Mouse (Mus musculus): ENCODE data around the gene C1s1. TPM values are rescaled to one million over a fixed set of nuclear protein-coding genes. Genes with fewer than 3 reads are reported as not detected.
A peak's percentile ranks its signal among the peaks of the same experiment; 100 is the strongest.
"Not testable (repeated sequence)": the region's sequence is repeated elsewhere in the genome, so short reads cannot be mapped to it uniquely, and the experiment has no call there.

The C1s1 gene
- total RNA-seq, 4 experiments from 2014 or later, result 8.4 to 20.8 (median 14.2) TPM

DNA sequence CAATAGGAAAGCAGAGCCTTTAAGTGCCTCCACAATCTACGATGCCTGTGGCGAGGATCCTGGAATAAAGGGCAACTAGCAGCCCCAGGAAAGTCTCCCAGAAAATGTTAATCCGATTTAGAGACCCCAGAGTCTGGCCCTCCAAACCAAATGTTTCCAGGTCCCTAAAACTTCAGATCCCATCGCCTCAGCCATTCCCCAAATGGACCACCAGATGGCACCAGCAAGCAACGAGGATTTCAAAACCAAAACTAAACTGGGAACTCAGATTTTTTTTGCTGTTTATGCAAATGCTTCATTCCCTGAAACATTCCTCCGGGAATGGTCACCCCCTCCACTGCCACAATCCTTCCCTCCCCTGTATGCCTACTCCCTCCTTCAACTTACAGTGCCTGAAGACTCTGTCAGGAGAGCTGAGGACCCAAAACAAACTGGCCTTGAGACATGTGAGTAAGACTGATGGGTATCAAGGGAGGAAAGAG, 29.8 kb downstream of the C1s1 start, which contains the start of gene C1ra:
C1ra (plus strand) TSS at position 51 of the 482 bp plus-strand sequence.
- DNase-seq (ENCODE audit: low spot score in 2 of 2), result peak; percentile 36 to 40

DNA sequence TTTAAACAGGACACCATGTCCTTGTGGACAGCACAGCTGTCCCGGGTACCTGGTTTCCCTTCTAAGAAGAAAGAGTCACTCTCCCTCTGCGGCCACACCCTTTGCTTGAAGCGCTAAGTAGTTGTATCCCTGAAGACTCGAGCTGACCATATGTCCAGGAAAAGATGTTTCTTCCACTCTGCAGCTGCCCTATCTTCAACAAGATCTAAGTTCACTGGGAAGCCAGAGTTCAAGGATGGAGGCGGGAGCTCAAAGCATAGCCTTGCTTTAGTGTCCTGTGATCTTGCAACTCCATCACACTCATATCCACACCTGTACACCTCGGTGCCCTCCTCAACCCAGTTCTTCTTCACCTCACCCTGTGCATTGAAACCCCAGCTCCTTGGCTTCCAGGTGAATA, 30.2 kb downstream of the C1s1 start:
- DNase-seq (ENCODE audit: low spot score in 2 of 2), result no peak

DNA sequence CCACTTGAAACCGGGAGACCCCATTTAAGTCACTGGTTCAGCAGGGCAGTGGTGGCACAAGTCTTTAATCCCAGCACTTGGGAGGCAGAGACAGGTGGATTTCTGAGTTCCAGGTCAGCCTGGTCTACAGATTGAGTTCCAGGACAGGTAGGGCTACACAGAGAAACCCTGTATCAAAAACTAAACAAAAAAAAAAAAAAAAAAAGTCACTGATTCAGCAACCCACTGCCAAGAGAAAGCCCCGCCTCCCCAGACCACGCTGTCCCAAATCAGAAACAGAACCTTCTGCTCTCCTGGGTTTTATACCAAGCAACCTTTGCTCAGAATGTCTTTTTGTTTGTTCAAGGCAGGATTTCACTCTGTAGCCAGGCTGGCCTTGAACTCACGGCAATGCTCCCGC, 33.0 kb downstream of the C1s1 start:
- DNase-seq (ENCODE audit: low spot score in 2 of 2), result not testable (repeated sequence)

DNA sequence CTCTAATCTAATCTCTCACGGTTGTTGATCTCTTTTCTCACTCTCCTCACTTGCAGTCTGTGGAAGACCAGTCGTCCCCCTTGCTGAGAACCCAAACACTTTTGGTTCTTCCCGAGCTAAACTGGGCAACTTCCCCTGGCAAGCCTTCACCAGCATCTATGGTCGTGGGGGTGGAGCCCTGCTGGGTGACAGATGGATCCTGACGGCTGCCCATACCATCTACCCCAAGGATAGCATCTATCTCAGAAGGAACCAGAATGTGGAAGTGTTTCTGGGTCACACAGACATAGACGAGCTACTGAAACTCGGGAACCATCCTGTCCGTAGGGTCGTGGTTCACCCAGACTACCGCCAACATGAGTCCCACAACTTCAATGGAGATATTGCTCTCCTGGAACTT, 33.9 kb downstream of the C1s1 start:
- DNase-seq (ENCODE audit: low spot score in 2 of 2), result no peak

DNA sequence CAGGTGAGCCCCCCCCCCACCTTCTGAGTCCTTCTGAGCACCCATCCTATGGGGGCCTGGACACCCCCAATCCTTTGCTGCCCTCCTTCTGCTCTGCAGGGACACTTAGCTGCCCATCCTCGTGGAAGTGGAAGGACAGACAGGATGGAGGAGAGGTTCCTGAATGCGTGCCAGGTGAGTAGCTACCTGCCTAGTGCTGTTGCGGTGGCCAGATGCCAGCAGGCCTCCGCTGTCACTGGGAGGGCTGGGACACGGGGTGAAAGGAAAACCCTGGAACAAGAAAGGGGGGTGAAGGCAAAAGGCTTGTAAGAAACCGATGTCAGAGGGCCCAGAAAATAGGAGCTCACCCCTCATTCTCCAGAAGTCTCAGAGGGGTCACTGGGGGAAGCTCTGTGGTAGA, 35.2 kb downstream of the C1s1 start:
- no peak for DNase-seq (ENCODE audit: low spot score in 2 of 2)

DNA sequence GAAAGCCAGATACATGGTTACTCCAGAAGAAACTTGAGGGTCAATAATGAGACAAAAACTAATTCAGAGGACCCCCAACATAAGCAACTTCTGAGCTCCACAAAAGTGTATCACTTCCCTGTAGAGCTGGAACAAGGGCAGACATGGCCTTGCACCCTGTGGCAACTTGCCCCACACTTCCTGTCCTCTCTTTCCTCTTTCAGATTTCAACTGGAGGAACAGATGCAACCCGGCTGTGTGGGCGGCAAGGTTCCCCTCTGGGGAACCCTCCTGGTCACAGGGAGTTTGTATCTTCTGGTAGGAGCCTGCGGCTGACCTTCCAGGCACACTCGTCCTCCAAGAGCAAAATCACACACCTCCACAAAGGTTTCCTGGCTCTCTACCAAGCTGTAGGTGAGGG, 37.1 kb downstream of the C1s1 start:
- DNase-seq (ENCODE audit: low spot score in 2 of 2), result no peak

DNA sequence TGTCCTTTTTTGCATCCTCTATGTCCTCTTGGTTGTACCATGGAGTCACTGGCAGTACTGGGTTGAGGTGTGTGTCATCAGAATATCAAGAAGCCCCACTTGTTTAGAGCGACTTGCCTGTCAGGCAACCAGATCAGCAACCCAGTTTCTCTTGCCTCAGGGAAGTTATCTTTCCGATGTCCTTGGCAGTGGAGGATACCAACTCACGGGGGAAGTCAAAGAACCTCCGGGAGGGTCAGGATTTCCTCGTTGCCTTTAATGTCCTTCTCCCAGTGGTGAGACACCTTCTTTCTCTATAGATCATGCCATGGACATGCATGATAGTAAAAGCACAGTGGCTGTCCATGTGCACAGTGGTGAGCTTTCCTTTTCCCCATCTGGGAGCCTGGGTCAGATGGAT, 40.1 kb downstream of the C1s1 start:
- DNase-seq (ENCODE audit: low spot score in 2 of 2), result no peak

DNA sequence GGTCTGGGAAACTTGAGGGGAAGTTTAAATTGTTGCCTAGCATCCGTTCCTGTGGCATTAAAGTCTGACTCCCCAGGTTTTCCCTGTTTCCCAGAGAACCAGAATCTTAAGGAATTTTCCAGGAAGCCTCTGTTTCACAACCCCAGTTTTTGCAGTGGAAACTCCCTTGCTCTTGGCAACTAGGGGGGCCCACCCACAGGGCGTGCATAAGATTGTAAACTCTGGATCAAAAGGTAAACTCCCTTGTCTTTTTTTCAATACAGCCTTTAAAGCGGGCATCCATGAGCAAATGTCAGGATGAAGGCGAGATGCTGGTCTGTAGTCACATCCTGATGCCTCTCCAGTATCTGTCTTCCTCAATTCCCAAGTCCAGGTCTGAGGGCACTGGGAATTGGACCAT, 40.7 kb downstream of the C1s1 start:
- DNase-seq (ENCODE audit: low spot score in 2 of 2), result peak in 1 of 2 experiments; percentile 32

DNA sequence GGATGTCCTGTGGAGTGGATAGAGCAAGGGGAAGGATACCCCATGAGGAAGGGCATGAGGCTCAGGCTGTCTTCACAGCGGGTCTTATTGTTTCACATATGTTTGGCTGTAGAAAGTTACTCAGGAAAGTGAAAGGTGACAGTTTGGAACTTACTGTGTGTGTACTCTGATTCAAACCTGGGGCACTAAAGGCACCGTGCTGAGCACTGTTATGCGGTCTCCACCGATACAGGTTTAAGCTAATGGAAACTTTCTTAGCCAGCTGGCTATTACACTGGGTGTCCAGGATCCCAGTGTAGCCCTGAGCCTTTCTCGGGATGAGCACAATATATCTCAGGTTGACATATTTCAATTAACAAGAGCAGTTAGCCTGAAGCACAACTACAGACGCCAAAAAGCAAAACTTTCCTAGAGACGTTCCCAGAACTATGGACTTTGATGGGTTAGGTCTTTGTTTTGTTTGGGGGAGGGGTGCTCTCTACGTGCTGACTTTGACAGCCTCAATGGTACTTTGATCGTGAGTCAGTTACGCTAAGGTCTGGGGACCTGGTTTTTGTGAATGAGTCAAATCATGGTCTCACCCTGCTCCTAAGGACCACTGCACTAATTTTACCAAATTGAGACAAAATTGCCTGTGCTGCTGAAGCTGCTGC, 42.1 kb downstream of the C1s1 start:
- DNase-seq (ENCODE audit: low spot score in 2 of 2), result no peak

DNA sequence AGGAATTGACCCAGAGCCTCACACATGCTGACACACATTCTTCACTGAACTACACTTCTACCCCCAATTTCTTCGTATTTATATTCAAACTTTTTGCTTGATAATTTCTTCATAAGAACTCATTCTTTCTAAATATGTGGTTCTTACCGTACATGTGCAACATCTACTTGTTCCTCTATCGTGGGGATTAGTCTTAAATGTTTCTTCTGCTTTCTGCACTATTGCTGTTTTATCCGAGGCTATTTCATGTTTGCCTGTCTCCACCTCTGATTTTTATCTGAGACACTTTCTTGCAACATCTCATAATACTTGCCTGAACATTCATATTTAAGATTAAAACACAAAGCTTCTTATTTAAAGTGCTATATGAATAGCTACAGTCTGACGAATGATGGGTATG, 46.1 kb downstream of the C1s1 start:
- DNase-seq (ENCODE audit: low spot score in 2 of 2), result no peak

DNA sequence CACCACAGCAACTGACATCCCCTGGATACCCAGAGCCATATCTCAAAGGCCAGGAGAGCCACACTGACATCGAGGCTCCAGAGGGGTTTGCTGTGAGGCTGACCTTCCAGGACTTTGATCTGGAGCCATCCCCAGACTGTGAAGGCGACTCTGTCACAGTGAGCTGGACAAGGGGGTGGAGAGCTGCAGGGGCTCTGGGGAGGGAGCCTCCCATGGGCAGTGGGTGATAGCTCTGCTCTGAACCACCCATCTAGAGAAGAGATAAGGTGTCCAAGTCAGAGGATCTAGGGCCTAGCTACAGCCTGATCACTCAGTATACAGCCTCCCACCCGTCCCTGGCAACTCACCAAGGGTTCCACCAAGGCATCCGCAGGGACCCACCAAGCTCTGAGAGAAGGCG, 48.3 kb downstream of the C1s1 start:
- no peak for DNase-seq (ENCODE audit: low spot score in 2 of 2)

DNA sequence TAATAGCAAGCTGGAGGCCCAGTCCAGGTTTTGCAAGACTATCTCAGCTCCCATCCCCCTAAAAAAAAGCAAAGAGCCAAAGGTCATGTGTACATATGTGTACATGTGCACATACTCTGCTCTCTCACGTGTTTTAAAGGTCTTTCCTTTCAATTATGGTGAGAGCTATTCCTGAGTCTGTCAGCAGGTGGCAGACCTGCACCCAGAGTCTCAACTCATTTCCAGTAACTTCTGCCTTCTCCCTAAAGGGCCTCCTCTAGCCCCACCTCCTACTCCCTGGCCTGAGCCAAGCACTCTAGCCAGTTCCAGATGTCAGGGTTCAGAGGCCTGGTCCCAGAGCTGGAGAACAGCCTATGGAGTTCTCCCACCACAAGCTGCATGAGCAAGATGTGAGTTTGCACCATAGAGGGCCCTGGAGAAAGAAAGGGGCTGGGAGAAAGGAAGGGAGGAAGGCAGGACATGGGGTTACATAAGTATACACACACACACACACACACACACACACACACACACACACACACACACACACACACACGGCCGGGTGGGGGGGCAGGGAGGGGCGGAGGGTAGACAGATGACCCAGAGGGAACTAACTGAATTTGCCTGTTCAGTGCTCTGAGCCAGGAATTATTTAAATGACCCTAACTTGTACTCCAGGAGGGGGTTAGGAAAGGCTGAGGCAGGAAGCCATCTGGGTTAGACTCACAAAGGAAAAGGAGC, 49.2 kb downstream of the C1s1 start, which contains the start of gene C1rl:
C1rl (plus strand) TSS at position 272 of the 720 bp plus-strand sequence.
- peak; percentile 70 to 82 for DNase-seq (ENCODE audit: low spot score in 2 of 2)

DNA sequence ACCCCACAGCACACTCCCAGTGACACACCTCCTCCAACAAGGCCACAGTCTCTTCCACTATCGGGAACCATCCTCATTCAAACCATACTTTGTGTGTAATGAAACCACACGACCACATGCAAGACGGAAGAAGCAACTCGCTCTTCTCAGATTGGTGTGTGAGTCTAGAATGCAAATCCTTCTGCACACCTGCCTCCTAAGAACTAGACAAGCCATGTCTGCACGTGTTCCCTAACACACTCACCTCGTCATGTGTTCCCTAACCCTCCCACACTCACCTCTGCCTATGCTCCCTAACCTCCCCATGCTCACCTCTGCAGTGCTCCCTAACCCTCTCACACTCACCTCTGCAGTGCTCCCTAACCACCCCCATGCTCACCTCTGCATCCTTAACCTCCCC, 50.7 kb downstream of the C1s1 start:
- DNase-seq (ENCODE audit: low spot score in 2 of 2), result no peak

DNA sequence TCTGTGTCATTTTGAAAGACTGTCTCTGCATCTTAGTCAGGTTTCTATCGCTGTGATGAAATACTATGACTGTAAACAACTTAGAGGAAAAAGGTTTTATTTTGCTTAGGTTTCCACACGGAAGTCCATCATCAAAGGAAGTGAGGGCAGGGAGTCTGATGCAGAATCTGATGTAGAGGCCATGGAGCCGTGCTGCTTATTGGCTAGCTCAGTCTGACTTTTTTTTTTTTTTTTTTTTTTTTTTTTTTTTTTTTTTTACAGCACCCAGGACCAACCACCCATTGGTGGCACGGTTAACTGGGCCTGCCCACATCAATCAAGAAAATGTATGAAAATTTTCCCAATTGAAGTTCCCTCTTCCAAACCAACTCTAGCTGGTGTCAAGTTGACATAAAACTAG, 53.2 kb downstream of the C1s1 start:
- no peak for DNase-seq (ENCODE audit: low spot score in 2 of 2)

DNA sequence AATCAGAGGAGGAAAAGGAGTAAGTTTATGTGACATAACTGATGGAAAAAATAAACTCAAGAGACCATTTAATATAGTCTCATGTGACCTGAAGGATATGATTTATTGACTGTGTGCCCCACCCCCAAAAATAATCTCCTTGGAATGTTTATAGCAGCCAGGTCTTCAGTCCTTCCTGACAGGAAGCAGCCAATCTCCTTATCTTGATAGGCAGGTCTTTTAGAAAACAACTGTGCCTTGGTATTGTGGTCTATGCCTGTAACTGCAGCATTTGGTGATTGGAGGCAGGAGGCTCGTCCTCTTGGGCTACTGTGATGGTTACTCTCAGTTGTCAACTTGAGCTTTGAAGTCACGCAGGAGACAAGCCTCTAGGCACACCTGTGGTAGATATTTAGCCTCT, 54.6 kb downstream of the C1s1 start:
- no peak for DNase-seq (ENCODE audit: low spot score in 2 of 2)

DNA sequence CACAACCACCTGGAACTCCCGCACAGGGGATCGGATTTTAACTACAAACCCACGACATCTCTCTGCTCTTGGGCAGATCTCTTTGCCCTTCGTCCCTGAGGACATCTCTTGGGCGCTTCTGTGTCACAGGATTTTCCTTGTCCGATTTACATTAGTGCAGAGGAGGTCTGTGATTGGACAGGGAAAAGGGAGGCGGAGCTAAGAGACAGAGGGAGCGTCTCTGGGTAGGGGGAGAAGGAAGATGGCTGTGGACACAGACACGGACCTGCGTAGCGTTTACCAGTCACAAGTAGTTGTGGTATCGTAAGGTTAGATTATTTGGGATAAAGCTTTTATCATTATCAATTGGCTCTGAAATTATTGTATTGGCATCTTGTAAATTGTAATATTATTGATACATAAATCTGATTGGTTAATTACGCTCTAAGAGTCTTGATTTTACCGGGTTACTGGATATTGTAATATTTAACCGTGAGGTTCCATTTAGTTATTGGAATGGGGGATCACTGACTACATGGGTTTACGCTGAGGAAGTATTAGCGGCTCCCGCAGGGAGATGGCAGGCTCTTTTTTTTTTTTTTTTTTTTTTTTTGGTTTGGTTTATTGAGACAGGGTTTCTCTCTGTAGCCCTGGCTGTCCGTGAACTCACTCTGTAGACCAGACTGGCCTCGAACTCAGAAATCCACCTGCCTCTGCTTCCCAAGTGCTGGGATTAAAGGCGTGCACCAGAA, 56.6 kb downstream of the C1s1 start:
- no peak for DNase-seq (ENCODE audit: low spot score in 2 of 2)

DNA sequence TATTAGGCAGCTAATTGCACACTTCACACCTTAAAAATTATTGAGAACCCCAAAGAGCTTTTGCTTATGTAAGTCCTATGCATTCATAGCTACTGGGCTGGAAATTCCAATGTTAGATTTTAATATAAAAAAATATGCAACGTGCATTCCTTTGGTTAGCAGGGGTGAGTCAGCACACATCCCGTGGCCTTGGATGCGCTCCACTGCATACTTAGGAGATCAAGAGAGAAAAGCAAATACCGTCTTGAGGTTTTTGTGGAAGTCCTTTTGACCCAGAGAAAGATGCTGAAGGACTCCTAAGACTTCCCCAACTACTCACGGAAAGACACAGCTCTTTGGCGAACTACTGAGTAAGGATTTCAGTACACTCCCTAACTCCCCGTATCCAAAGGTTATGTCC, 57.3 kb downstream of the C1s1 start:
- no peak for DNase-seq (ENCODE audit: low spot score in 2 of 2)

DNA sequence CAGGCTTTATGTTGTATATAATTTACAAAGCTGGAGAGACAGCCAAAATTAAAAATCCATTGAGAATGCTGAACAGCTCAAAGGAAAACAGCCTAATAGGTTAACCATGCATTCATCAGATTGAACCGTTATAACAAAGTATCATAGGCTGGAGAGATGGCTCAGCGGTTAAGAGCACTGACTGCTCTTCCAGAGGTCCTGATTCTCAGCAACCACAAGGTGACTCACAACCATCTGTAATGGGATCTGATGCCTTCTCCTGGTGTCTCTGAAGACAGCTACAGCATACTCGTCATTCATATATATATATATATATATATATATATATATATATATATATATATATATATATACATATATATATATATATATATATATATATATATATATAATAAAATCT, 58.3 kb downstream of the C1s1 start:
- DNase-seq (ENCODE audit: low spot score in 2 of 2), result not testable (repeated sequence)

DNA sequence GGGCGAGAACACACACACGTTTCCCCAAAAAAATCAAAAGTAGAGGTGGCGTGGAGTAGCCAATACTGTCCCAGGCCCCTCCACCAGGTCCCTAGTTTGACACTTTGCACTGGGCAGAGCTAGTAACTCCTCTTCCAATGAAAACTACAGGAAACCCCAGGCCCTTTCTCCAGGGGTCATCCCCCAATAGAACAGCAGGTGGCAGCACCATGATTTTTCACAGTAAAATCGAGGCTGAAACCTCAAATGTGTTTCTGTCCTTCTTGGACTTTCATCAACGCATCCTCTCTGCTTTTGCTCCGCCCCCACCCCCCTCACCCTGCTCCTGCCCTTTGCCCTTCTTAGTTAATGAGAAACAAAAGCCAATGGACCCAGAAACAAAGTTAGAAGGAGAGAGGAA, 60.6 kb downstream of the C1s1 start:
- no peak for DNase-seq (ENCODE audit: low spot score in 2 of 2)

Data from gastrocnemius, adult 8-10 months (tissue).